Mouse (Mus musculus) spleen, adult 10 weeks (tissue): ENCODE results near the gene Rnls. TPM values are rescaled to one million over a fixed set of nuclear protein-coding genes. Genes with fewer than 3 reads are reported as not detected.

Experiments
- polyA plus RNA-seq: library from polyadenylated mRNA; stranded (reverse); fragments of 350-450 nt; fragmentation: Illumina TruSeq; extraction: RNeasy Lipid Tissue Mini Kit (QIAGEN cat#74804); gene quantifications from one replicate; pipeline ENCODE4 v1.2.3, GENCODE M21; 2015; ENCODE audit warnings: low replicate concordance; ENCODE audit not compliant: insufficient read depth

The Rnls gene
- polyA plus RNA-seq: 1.2 TPM

DNA sequence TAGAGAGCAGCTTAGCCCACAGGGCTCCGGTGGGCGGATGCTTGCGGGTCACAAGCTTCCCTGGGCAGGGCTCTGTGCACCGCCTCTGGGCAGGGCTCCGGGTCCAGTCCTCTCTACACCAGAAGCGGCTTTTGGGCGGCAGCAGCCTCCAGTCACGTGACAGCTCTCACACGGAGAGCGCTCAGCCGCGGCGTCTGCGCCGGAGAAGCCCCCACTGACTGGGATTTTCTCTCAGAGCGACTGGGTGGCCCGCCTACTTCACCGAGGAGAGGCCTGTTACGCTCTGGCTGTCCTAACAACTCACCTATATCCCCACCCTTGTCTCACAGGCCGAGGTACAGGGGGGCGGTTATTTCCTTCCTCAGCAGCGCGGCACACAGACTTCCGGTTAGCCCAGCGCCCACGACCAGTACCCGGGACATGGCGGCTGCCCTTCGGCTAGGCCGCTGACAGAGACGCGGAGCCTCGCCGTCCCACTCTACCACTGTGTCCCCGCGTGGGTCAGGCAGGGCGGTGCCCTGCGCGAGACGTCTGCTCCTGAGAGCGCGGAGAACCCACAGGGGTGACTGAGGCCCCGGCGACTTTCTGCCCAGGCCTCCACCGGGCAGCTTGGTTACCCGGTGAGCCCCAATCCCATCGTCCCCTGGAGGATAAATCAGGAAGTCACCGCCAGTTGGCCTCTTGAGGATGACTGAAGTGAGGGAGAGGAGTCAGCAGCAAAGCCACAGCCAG is at the start of gene Rnls:
Rnls (minus strand) TSS at position 645 of the 732 bp plus-strand sequence.

Other genes starting within 250 kb of the Rnls start
- not detected for gene Lipo4, start 125.5 kb upstream of the Rnls start, polyA plus RNA-seq
- not detected for gene Gm8978, start 233.0 kb upstream of the Rnls start, polyA plus RNA-seq